ENCODE assay signal across 23 mouse cellular contexts in the genomic region with DNA sequence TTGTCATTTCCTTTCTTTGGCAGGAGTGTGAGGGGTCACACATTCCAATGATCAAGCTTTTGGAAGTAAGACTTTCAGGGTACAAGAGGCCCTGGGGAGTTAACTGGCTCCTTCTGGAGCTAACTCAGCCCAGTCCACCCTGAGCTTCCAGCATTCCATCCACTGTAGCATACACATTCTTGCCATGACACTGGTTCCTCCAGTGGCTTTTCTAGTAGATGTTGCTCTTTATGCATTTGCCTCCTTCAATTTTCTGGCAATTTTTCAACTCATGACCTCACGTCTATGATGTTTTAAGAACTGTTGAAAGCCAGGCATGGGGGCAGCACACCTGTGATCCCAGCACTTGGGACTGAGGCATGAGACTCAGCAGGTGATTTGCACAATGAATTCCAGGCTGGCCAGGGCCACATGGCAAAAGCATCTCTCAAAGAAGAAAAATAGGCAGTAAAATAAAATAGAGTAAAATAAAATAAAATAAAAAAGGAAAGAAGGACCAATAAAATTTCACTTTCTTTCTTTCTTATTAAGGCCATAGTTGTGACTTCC.
"Had no signal": no experiment of that assay in that cellular context is flagged by ENCODE, and none has a peak within 500 bp of the region (broad histone marks: within the 10 kb centered on the region; RNA-seq: fewer than 3 reads in every experiment).

No protein-coding gene starts in this region.

- H3K27ac ChIP-seq: intestine, embryonic 15.5 days; kidney, embryonic 15.5 days; left cerebral cortex, adult 2 months; limb, embryonic 12.5 days; liver, embryonic 14.5 days; midbrain, embryonic 12.5 days; midbrain, embryonic 15.5 days; neural tube, embryonic 12.5 days; neural tube, embryonic 15.5 days; stomach, postnatal 0 days had no signal

- H3K4me2 ChIP-seq: intestine, embryonic 15.5 days; kidney, embryonic 15.5 days; limb, embryonic 12.5 days; midbrain, embryonic 12.5 days; midbrain, embryonic 15.5 days; neural tube, embryonic 12.5 days; neural tube, embryonic 15.5 days had no signal

- H3K4me3 ChIP-seq: intestine, embryonic 15.5 days; kidney, embryonic 15.5 days; left cerebral cortex, adult 2 months; limb, embryonic 12.5 days; midbrain, embryonic 12.5 days; midbrain, embryonic 15.5 days; neural tube, embryonic 12.5 days; neural tube, embryonic 15.5 days had no signal

- H3K36me3 ChIP-seq: intestine, embryonic 15.5 days; kidney, embryonic 15.5 days; limb, embryonic 12.5 days; midbrain, embryonic 12.5 days; midbrain, embryonic 15.5 days; neural tube, embryonic 12.5 days; neural tube, embryonic 15.5 days had no signal

- H3K9ac ChIP-seq: intestine, embryonic 15.5 days; kidney, embryonic 15.5 days; limb, embryonic 12.5 days; liver, embryonic 14.5 days; liver, postnatal 0 days; midbrain, embryonic 12.5 days; midbrain, embryonic 15.5 days; neural tube, embryonic 12.5 days; neural tube, embryonic 15.5 days had no signal

- H3K9me3 ChIP-seq: intestine, embryonic 15.5 days; kidney, embryonic 15.5 days; midbrain, embryonic 15.5 days; neural tube, embryonic 15.5 days had no signal

- DNase-seq: kidney, adult 11 months; kidney, adult 8-10 months; kidney, postnatal 10 days; kidney, postnatal 36 days; layer of hippocampus, postnatal 36 days; liver, postnatal 0 days; lung, postnatal 4 days; right cerebral cortex, adult 18-20 months; right cerebral cortex, postnatal 14 days; right cerebral cortex, postnatal 4 days; thymus, adult 2 months; thymus, postnatal 14 days; thymus, postnatal 4 days had no signal

- H3K4me1 ChIP-seq: intestine, embryonic 15.5 days; midbrain, embryonic 12.5 days; midbrain, embryonic 15.5 days; neural tube, embryonic 12.5 days; neural tube, embryonic 15.5 days had no signal

- ATAC-seq: intestine, embryonic 15.5 days; liver, postnatal 0 days; midbrain, embryonic 15.5 days had no signal

- H3K27me3 ChIP-seq: intestine, embryonic 15.5 days; kidney, embryonic 15.5 days; limb, embryonic 12.5 days; midbrain, embryonic 12.5 days; midbrain, embryonic 15.5 days; neural tube, embryonic 12.5 days; neural tube, embryonic 15.5 days had no signal
